Mouse (Mus musculus): ENCODE measurements around the gene Apol7e. TPM values are rescaled to one million over a fixed set of nuclear protein-coding genes. Genes with fewer than 3 reads are reported as not detected.
A peak's percentile ranks its signal among the peaks of the same experiment; 100 is the strongest.
"Not testable (repeated sequence)": the region's sequence is repeated elsewhere in the genome, so short reads cannot be mapped to it uniquely, and the experiment has no call there.

Apol7e gene
- polyA plus RNA-seq (2014; fragmentation: Nextera tagmentation; extraction: Ambion mirVana), result not detected in 2 replicates

- H3K4me1 ChIP-seq (replicated peaks; ENCODE audit: control insufficient read depth, insufficient read depth, low read length); H3K36me3 ChIP-seq (replicated peaks; ENCODE audit: control insufficient read depth, insufficient read depth); ATAC-seq (ENCODE audit: low FRiP score); DNase-seq (ENCODE audit: low spot score); H3K27ac ChIP-seq; H3K4me3 ChIP-seq (replicated peaks; ENCODE audit: low read length); H3K9ac ChIP-seq; H3K9me3 ChIP-seq (ENCODE audit: control insufficient read depth, low read length); H3K4me2 ChIP-seq (replicated peaks); H3K27me3 ChIP-seq (ENCODE audit: control insufficient read depth, insufficient read depth, low read length): not testable (repeated sequence)
- WGBS, result 78% methylated on average over 4 of the region's 4 CpGs
Measured at GRCm38 (mm10) chr15:77698656-77699055, at the start of gene Apol7e. Gene Apol7e, plus strand, starts transcription at chr15:77698857.

DNA sequence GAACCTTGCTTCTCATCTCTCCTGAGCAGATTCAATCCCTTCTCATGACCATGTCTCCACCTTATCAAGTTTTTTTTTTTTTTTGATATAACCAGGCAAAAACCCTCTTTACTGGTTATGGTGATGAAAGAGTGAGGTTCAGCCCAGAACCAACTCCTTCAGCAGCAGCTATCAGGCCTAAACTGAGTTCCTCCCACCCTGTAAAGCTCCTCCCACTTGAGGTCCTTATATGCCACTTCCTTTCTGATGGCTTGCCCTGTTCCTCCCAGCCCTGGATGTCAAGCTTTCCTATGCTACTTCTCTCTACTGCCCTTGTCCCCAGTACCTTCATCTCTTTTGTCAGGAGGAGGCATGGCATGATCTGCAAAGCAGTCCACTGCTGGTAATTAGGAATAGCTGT is 47.5 kb upstream of the Apol7e start:
- H3K27ac ChIP-seq; H3K27me3 ChIP-seq (ENCODE audit: control insufficient read depth, insufficient read depth, low read length); ATAC-seq (ENCODE audit: low FRiP score); H3K4me3 ChIP-seq (replicated peaks; ENCODE audit: low read length); H3K9me3 ChIP-seq (ENCODE audit: control insufficient read depth, low read length); H3K4me1 ChIP-seq (replicated peaks; ENCODE audit: control insufficient read depth, insufficient read depth, low read length); H3K4me2 ChIP-seq (replicated peaks); DNase-seq (ENCODE audit: low spot score); H3K9ac ChIP-seq; H3K36me3 ChIP-seq (replicated peaks; ENCODE audit: control insufficient read depth, insufficient read depth): not testable (repeated sequence)

DNA sequence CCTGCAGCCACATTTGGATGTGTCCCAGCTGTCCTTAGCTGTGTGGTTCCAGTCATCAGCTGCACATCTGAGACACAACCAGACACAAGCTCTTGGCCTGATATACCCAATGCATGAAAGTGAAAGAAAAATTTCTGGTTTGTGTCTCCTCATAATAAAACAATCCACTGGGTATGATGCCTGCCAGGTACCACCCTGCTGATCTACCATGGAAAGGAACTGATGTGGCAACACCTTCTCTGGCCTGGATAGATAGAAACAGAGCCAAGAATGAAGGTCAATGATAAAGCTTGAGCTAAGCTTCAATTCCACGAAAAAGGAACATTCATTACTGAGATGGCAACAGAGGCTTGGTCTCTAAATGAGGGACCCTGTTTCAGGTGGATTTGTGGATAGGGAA is 38.9 kb upstream of the Apol7e start:
- not testable (repeated sequence) for H3K4me1 ChIP-seq (replicated peaks; ENCODE audit: control insufficient read depth, insufficient read depth, low read length); H3K9ac ChIP-seq; H3K4me3 ChIP-seq (replicated peaks; ENCODE audit: low read length); H3K27ac ChIP-seq; H3K9me3 ChIP-seq (ENCODE audit: control insufficient read depth, low read length); ATAC-seq (ENCODE audit: low FRiP score); H3K4me2 ChIP-seq (replicated peaks); H3K27me3 ChIP-seq (ENCODE audit: control insufficient read depth, insufficient read depth, low read length); DNase-seq (ENCODE audit: low spot score); H3K36me3 ChIP-seq (replicated peaks; ENCODE audit: control insufficient read depth, insufficient read depth)
- WGBS, result 73% methylated on average over 1 of the region's 1 CpGs

DNA sequence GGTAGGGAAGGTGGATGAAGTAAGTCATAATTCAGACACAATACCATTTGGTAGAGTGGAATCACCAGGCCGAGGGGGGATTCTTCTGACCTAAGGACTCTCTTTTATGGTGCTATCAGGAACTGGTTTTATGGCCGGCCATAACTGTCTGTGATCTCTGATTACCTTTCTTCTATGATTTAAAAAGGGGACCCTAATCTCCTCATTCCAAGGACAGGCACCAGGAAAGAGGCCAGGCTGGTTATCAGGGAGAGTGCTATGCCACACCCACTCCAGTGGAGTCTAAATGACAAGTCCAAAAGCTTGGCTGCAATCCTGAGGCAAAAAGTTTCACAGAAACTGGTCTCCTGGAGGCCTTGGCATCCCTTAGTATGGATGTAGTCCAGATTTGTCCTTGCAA is 36.8 kb upstream of the Apol7e start:
- 98% methylated on average over 2 of the region's 2 CpGs for WGBS
- H3K36me3 ChIP-seq (replicated peaks; ENCODE audit: control insufficient read depth, insufficient read depth); H3K4me2 ChIP-seq (replicated peaks); H3K4me3 ChIP-seq (replicated peaks; ENCODE audit: low read length); H3K27ac ChIP-seq; DNase-seq (ENCODE audit: low spot score); ATAC-seq (ENCODE audit: low FRiP score); H3K9me3 ChIP-seq (ENCODE audit: control insufficient read depth, low read length); H3K4me1 ChIP-seq (replicated peaks; ENCODE audit: control insufficient read depth, insufficient read depth, low read length); H3K9ac ChIP-seq; H3K27me3 ChIP-seq (ENCODE audit: control insufficient read depth, insufficient read depth, low read length): not testable (repeated sequence)

DNA sequence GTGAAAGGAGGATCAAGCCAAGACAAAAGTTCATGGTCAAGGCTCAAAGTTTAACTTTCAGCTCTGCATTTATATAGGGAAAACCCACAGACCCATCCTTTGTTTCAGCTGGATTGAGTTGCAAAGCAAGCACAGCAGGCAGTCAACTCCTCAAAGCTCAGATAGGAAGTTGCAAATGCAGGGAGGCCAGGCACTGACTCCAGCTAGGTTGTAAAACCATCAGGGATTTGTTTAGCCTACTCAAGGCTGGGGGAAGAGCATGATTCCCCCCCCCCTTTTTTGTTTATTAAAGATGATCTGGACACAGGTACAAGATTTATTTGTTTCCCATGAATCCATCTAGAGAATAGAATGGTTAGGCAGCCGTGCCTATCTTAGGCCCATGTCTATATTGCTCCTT is 24.6 kb upstream of the Apol7e start:
- not testable (repeated sequence) for H3K4me1 ChIP-seq (replicated peaks; ENCODE audit: control insufficient read depth, insufficient read depth, low read length); H3K36me3 ChIP-seq (replicated peaks; ENCODE audit: control insufficient read depth, insufficient read depth); H3K27ac ChIP-seq; H3K4me2 ChIP-seq (replicated peaks); H3K9me3 ChIP-seq (ENCODE audit: control insufficient read depth, low read length); H3K27me3 ChIP-seq (ENCODE audit: control insufficient read depth, insufficient read depth, low read length); H3K9ac ChIP-seq; DNase-seq (ENCODE audit: low spot score); ATAC-seq (ENCODE audit: low FRiP score); H3K4me3 ChIP-seq (replicated peaks; ENCODE audit: low read length)
- 73% methylated on average over 1 of the region's 1 CpGs for WGBS

DNA sequence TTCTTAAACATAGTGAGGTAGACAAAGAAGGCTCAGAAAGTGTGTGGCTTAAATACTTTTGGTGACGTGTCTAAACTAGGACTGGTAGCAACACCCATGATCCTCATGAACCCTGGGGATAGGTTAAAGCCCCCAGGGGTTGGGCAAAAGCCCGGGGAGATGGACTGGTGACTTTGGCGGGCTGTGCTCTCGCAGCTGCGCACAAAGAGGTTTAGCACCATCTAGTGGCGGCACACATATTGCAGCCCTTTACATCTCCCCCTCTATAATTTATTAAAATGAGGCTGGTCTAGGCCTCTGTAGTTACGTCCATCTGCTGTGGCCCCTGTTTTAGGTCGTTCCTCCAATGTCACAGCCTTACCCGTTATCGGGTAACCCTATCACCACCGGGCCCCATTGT is 14.7 kb upstream of the Apol7e start:
- not testable (repeated sequence) for ATAC-seq (ENCODE audit: low FRiP score); H3K4me3 ChIP-seq (replicated peaks; ENCODE audit: low read length); H3K9me3 ChIP-seq (ENCODE audit: control insufficient read depth, low read length); H3K27ac ChIP-seq; H3K9ac ChIP-seq; H3K4me1 ChIP-seq (replicated peaks; ENCODE audit: control insufficient read depth, insufficient read depth, low read length); H3K27me3 ChIP-seq (ENCODE audit: control insufficient read depth, insufficient read depth, low read length); H3K4me2 ChIP-seq (replicated peaks); H3K36me3 ChIP-seq (replicated peaks; ENCODE audit: control insufficient read depth, insufficient read depth)
- DNase-seq (ENCODE audit: low spot score), result peak; percentile 36
- 11% methylated on average over 8 of the region's 11 CpGs for WGBS

GRCm38 (mm10) chr15:77691532-77692311 is 6.9 kb upstream of the Apol7e start:
- WGBS, result 8% methylated on average over 19 of the region's 20 CpGs
- H3K27ac ChIP-seq; DNase-seq (ENCODE audit: low spot score); H3K36me3 ChIP-seq (replicated peaks; ENCODE audit: control insufficient read depth, insufficient read depth); H3K4me1 ChIP-seq (replicated peaks; ENCODE audit: control insufficient read depth, insufficient read depth, low read length); ATAC-seq (ENCODE audit: low FRiP score); H3K9me3 ChIP-seq (ENCODE audit: control insufficient read depth, low read length); H3K27me3 ChIP-seq (ENCODE audit: control insufficient read depth, insufficient read depth, low read length): not testable (repeated sequence)
- Histone ChIP-seq H3K9ac (peak overlapping the region; percentile 47; the same call in 1 of the 2 replicates), H3K4me2 (replicated peaks) (peak overlapping the region; percentile 48), H3K4me3 (replicated peaks; ENCODE audit: low read length) (peak overlapping the region; percentile 17)

- not testable (repeated sequence) for ATAC-seq (ENCODE audit: low FRiP score); DNase-seq (ENCODE audit: low spot score); H3K9me3 ChIP-seq (ENCODE audit: control insufficient read depth, low read length); H3K27ac ChIP-seq; H3K9ac ChIP-seq; H3K4me2 ChIP-seq (replicated peaks); H3K4me1 ChIP-seq (replicated peaks; ENCODE audit: control insufficient read depth, insufficient read depth, low read length); H3K36me3 ChIP-seq (replicated peaks; ENCODE audit: control insufficient read depth, insufficient read depth); H3K27me3 ChIP-seq (ENCODE audit: control insufficient read depth, insufficient read depth, low read length); H3K4me3 ChIP-seq (replicated peaks; ENCODE audit: low read length)
- 47% methylated on average over 11 of the region's 15 CpGs for WGBS
Measured at GRCm38 (mm10) chr15:77694687-77695295, 3.9 kb upstream of the Apol7e start.

DNA sequence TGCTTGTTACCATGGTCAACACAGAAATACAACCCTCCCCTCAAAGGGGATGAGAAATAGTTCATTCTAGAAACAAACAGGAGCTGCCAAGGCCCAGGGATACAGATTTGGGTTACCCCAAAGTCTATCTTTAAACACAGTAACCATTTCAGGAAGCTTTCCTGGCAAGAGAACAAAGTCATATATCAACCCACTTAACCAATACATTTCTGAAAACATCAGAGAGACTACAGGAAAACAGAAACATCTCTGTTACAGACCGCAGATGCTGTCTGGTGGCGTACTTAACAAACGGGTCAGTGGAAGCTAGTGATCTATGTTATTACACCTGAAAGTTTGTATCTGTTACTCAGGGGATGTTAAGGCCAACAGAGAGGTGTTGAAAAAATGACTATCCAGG is 6.6 kb downstream of the Apol7e start:
- not testable (repeated sequence) for ATAC-seq (ENCODE audit: low FRiP score); H3K4me3 ChIP-seq (replicated peaks; ENCODE audit: low read length); H3K9ac ChIP-seq; H3K4me1 ChIP-seq (replicated peaks; ENCODE audit: control insufficient read depth, insufficient read depth, low read length); H3K27me3 ChIP-seq (ENCODE audit: control insufficient read depth, insufficient read depth, low read length); H3K9me3 ChIP-seq (ENCODE audit: control insufficient read depth, low read length); H3K27ac ChIP-seq; H3K36me3 ChIP-seq (replicated peaks; ENCODE audit: control insufficient read depth, insufficient read depth); DNase-seq (ENCODE audit: low spot score); H3K4me2 ChIP-seq (replicated peaks)
- 96% methylated on average over 3 of the region's 3 CpGs for WGBS
